Mouse (Mus musculus) gastrocnemius, adult 18-20 months (tissue): ENCODE measurements around the gene Arid1b. TPM values are rescaled to one million over a fixed set of nuclear protein-coding genes. Genes with fewer than 3 reads are reported as not detected.
"Not testable (repeated sequence)": the region's sequence is repeated elsewhere in the genome, so short reads cannot be mapped to it uniquely, and the experiment has no call there.

ENCODE experiments used
- DNase-seq: peaks from one replicate; pipeline ENCODE4 v3.0.0; 2021; ENCODE audit warnings: low spot score
- total RNA-seq, 2 experiments: library from RNA; stranded (reverse); gene quantifications; 2 replicates each; pipeline ENCODE4 v1.2.3; 2021

Arid1b gene
- total RNA-seq, 2 experiments from 2014 or later = 35.4 to 37.0 TPM

GRCm38 (mm10) chr17:5108546-5109142 lies 114.5 kb downstream of the Arid1b start:
- no peak for DNase-seq

- DNase-seq = no peak
Observed at GRCm38 (mm10) chr17:5109343-5109742, 115.2 kb downstream of the Arid1b start.

- no peak for DNase-seq
Observed at GRCm38 (mm10) chr17:5110159-5110558, 116.0 kb downstream of the Arid1b start.

GRCm38 (mm10) chr17:5110981-5111380 lies 116.8 kb downstream of the Arid1b start:
- not testable (repeated sequence) for DNase-seq

- no peak for DNase-seq
Observed at GRCm38 (mm10) chr17:5112116-5112515, 118.0 kb downstream of the Arid1b start.

- DNase-seq = peak; percentile 68
Observed at GRCm38 (mm10) chr17:5115952-5116351, 121.8 kb downstream of the Arid1b start.

- no peak for DNase-seq
Observed at GRCm38 (mm10) chr17:5116990-5117389, 122.9 kb downstream of the Arid1b start.

- DNase-seq = no peak
Observed at GRCm38 (mm10) chr17:5118171-5118570, 124.0 kb downstream of the Arid1b start.

- DNase-seq = no peak
Observed at GRCm38 (mm10) chr17:5124643-5125042, 130.5 kb downstream of the Arid1b start.

- DNase-seq = no peak
Observed at GRCm38 (mm10) chr17:5125084-5125855, 131.1 kb downstream of the Arid1b start.

GRCm38 (mm10) chr17:5125856-5126806 lies 132.0 kb downstream of the Arid1b start:
- DNase-seq = no peak

GRCm38 (mm10) chr17:5129606-5130005 lies 135.5 kb downstream of the Arid1b start:
- no peak for DNase-seq

GRCm38 (mm10) chr17:5130116-5130515 lies 136.0 kb downstream of the Arid1b start:
- no peak for DNase-seq

- DNase-seq = no peak
Observed at GRCm38 (mm10) chr17:5131706-5132105, 137.6 kb downstream of the Arid1b start.

- peak; percentile 54 for DNase-seq
Observed at GRCm38 (mm10) chr17:5132296-5132986, 138.3 kb downstream of the Arid1b start.

- no peak for DNase-seq
Observed at GRCm38 (mm10) chr17:5132987-5133355, 138.8 kb downstream of the Arid1b start.

GRCm38 (mm10) chr17:5133831-5134230 lies 139.7 kb downstream of the Arid1b start:
- DNase-seq = no peak

- DNase-seq = no peak
Observed at GRCm38 (mm10) chr17:5134271-5134670, 140.1 kb downstream of the Arid1b start.

- DNase-seq = no peak
Observed at GRCm38 (mm10) chr17:5137936-5138335, 143.8 kb downstream of the Arid1b start.

- DNase-seq = peak; percentile 84
Observed at GRCm38 (mm10) chr17:5138641-5139205, 144.6 kb downstream of the Arid1b start.

- DNase-seq = no peak
Observed at GRCm38 (mm10) chr17:5139553-5139952, 145.4 kb downstream of the Arid1b start.
